Mouse (Mus musculus) erythroblast, embryonic 14.5 days (primary cell): ENCODE data around the gene Inka1. TPM values are rescaled to one million over a fixed set of nuclear protein-coding genes. Genes with fewer than 3 reads are reported as not detected.
A peak's percentile ranks its signal among the peaks of the same experiment; 100 is the strongest.

Experiments
- H3K27me3 ChIP-seq: 2 replicates; pipeline ENCODE4 v1.6.1; 2012; ENCODE audit warnings: inconsistent platforms; ENCODE audit not compliant: control insufficient read depth
- H3K36me3 ChIP-seq: 2 replicates; pipeline ENCODE4 v1.6.1; 2012; ENCODE audit warnings: mild to moderate bottlenecking, inconsistent platforms; ENCODE audit not compliant: control insufficient read depth
- H3K4me1 ChIP-seq: 2 replicates; pipeline ENCODE4 v1.6.1; 2012; ENCODE audit warnings: inconsistent platforms; ENCODE audit not compliant: control insufficient read depth
- H3K4me3 ChIP-seq: replicated peaks from 2 replicates; pipeline ENCODE3; 2012; ENCODE audit warnings: moderate library complexity, mild to moderate bottlenecking, inconsistent platforms
- H3K9me3 ChIP-seq: 2 replicates; pipeline ENCODE4 v1.6.1; 2012; ENCODE audit warnings: low read length, inconsistent platforms, mixed read lengths; ENCODE audit not compliant: control insufficient read depth
- GATA1 ChIP-seq: IDR thresholded peaks from 2 replicates; pipeline ENCODE4 v1.6.1; 2012; ENCODE audit warnings: low read length, inconsistent platforms, mixed read lengths
- TAL1 ChIP-seq: IDR thresholded peaks from 3 replicates; pipeline ENCODE4 v1.6.1; 2012; ENCODE audit warnings: low read length, inconsistent platforms, mixed read lengths
- polyA plus RNA-seq: library from polyadenylated mRNA; stranded (reverse); fragments of >175 nt; gene quantifications from 2 replicates; pipeline ENCODE4 v1.2.3, GENCODE M21; 2012

Gene Inka1
- polyA plus RNA-seq, 1 experiment, result 15.9 TPM

DNA sequence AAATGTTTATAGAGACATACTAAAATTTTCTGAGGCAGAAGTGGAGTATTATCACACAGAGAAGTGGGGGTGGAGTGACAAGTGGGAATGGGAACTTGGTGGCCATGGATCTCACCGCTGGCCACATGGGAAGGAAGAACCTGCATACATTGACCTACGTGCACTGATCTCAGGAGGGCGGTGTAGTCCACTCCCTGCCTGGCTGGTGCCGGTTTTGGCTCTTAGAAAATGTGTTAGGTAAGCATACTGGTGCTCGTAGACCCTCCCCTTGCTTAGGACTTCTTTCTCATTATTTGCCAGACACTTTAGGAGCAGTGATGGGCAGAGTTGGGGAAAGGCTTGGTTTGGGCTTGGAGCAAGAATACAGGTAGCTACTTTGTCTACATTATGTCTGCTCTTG, 22.4 kb upstream of the Inka1 start:
- Histone ChIP-seq H3K27me3 (no peaks in the 10 kb centered on the region), H3K36me3 (peaks cover 88% of the 10 kb centered on the region), H3K4me3 (no peak overlapping the region), H3K4me1 (peaks cover 54% of the 10 kb centered on the region), H3K9me3 (no peaks in the 10 kb centered on the region)
- no peak for TF ChIP-seq GATA1
- TF ChIP-seq TAL1, result no peak

DNA sequence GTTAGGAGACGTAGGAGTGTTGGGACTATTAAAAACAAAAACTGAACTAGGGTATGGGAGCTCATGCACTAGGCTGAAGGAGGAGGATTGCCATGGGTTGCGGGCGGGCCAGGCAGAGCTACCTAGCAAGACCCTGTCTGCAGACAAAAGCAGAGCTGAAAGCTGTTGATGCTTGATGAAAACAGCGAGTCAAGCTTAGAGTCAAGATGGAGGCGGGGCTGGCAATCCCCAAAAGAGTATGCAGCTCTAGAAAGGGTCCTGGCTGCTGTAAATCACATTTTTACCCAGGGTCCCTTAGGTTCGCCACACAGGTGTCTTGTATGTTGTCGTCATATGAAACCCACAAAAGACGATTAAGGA, 17.8 kb upstream of the Inka1 start:
- TF ChIP-seq TAL1, result no peak
- no peak for TF ChIP-seq GATA1
- Histone ChIP-seq H3K9me3 (no peaks in the 10 kb centered on the region), H3K36me3 (peaks cover 44% of the 10 kb centered on the region), H3K4me1 (peaks cover 63% of the 10 kb centered on the region), H3K4me3 (peak overlapping the region; percentile 87), H3K27me3 (no peaks in the 10 kb centered on the region; the same call in 1 of the 2 replicates)

GRCm38 (mm10) chr9:108002778-108003530, 17.3 kb upstream of the Inka1 start:
- Histone ChIP-seq H3K4me1 (peaks cover 59% of the 10 kb centered on the region), H3K9me3 (no peaks in the 10 kb centered on the region), H3K27me3 (no peaks in the 10 kb centered on the region; the same call in 1 of the 2 replicates), H3K4me3 (peak overlapping the region; percentile 87), H3K36me3 (peaks cover 39% of the 10 kb centered on the region)
- TF ChIP-seq TAL1 (no peak), GATA1 (no peak)

- peaks cover 55% of the 10 kb centered on the region for H3K4me1 ChIP-seq
Measured at GRCm38 (mm10) chr9:108001922-108002770, 16.5 kb upstream of the Inka1 start, which contains the start of gene Ip6k1. Ip6k1 (plus strand) TSS chr9:108002501.

DNA sequence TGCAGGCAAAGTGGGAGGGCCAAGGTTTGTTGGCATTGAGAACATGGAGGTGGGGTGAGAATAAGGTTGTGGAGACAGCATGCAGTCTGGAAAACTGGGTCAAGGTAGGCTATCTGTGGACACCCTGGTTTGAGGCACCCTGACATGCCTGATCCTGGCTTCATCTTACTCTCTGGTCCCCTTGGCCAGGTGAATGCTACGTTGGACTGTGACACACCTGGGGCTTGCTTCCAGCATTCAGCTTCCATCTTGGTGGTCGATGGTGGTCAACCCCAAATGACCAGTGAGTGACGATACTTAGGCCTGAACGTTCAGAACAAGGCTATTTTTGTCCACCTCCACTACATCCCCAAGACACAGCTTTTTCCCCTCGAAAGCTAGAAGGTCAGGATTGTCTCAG, 10.4 kb upstream of the Inka1 start, which contains the start of gene Gm20662:
TSS of gene Gm20662 (plus strand) at position 301 of the 400 bp plus-strand sequence.
- TF ChIP-seq GATA1, result no peak
- no peak for TF ChIP-seq TAL1

More at GRCm38 (mm10) chr9:108001922-108002770, 16.5 kb upstream of the Inka1 start, which contains the start of gene Ip6k1:
- H3K9me3 ChIP-seq, result no peaks in the 10 kb centered on the region
- TF ChIP-seq TAL1 (no peak), GATA1 (no peak)
- no peaks in the 10 kb centered on the region; the same call in 1 of the 2 replicates for H3K27me3 ChIP-seq
- H3K36me3 ChIP-seq, result peaks cover 34% of the 10 kb centered on the region
- peak within 1 kb of the TSS; percentile 87 for H3K4me3 ChIP-seq

DNA sequence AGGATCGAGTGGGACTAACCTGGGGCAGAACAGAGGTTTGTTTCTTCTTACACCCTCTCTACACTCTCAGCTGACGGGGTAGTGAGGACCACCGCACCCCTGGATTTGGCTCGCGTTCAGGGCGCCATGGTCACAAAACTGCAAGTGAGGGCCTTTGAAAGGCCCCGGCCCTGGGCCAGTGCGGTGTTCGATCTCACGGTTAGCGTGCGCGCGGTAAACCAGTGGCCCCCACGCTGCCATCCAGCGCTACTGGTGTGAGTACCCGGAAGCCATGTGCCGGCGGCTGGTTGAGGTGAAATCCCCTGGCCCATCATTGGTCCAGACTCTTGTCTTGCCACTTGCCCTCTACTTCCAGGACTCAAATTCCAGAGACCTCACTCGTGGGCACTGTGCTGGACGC, 9.8 kb upstream of the Inka1 start:
- no peaks in the 10 kb centered on the region; the same call in 1 of the 2 replicates for H3K27me3 ChIP-seq
- H3K4me1 ChIP-seq, result peaks cover 12% of the 10 kb centered on the region
- no peak for TF ChIP-seq GATA1
- no peak for TF ChIP-seq TAL1
- no peaks in the 10 kb centered on the region for H3K9me3 ChIP-seq
- no peaks in the 10 kb centered on the region for H3K36me3 ChIP-seq
- H3K4me3 ChIP-seq, result no peak overlapping the region

More for the DNA sequence above, 10.4 kb upstream of the Inka1 start, which contains the start of gene Gm20662:
- Histone ChIP-seq H3K4me1 (peaks cover 16% of the 10 kb centered on the region), H3K4me3 (no peak within 1 kb of the TSS), H3K27me3 (no peaks in the 10 kb centered on the region; the same call in 1 of the 2 replicates), H3K36me3 (no peaks in the 10 kb centered on the region), H3K9me3 (no peaks in the 10 kb centered on the region)

DNA sequence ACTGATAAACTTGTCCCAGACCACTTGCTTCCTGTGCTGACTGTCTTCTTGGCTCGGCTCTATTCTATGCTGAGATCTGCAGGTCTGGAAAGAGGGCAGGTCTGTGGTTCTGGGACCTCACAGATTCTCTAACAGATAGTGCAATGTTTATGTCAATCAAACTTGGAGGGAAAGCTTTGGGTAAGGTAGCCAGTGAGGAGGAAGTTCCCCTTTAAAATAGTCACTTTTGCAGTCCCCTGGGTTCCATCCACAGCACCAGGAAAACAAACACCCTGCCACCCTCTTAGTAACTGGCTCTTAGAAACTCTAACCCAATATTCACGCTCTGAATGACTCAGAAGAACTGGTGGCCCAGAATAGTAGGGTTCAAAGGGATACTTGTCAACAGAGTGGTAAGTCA, 8.8 kb upstream of the Inka1 start:
- no peaks in the 10 kb centered on the region for H3K36me3 ChIP-seq
- no peaks in the 10 kb centered on the region for H3K9me3 ChIP-seq
- no peak overlapping the region for H3K4me3 ChIP-seq
- H3K4me1 ChIP-seq, result peaks cover 18% of the 10 kb centered on the region
- H3K27me3 ChIP-seq, result no peaks in the 10 kb centered on the region; the same call in 1 of the 2 replicates
- TF ChIP-seq GATA1 (no peak), TAL1 (no peak)

- no peaks in the 10 kb centered on the region for H3K9me3 ChIP-seq
- no peaks in the 10 kb centered on the region for H3K27me3 ChIP-seq
- H3K36me3 ChIP-seq, result no peaks in the 10 kb centered on the region
- peaks cover 15% of the 10 kb centered on the region for H3K4me1 ChIP-seq
- no peak for TF ChIP-seq GATA1
- no peak for TF ChIP-seq TAL1
- no peak overlapping the region for H3K4me3 ChIP-seq
Measured at GRCm38 (mm10) chr9:107993013-107993412, 7.3 kb upstream of the Inka1 start.

DNA sequence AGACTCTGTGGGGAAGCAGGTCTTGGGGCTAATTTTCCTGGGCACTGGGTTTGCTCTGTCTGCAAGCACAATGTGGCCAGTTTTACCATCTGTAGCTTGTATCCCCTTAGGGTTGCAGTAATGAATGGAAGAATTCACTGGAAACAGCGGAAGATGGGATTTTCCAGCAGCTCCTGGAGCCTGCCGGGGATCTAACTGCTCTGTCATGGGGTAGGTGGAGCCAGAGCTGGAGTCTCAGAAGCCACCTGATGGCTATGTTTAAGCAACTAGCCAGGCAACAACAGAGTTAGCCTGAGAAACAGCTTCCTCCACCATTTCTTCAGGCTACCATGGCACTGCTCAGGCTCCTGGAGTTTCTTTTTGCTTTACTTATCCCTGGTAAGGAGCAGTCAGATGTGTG, 6.5 kb upstream of the Inka1 start, which contains the start of gene Cdhr4:
TSS of gene Cdhr4 (plus strand) at position 301 of the 400 bp plus-strand sequence.
- Histone ChIP-seq H3K27me3 (peaks cover 2% of the 10 kb centered on the region; the same call in 1 of the 2 replicates), H3K4me1 (peaks cover 21% of the 10 kb centered on the region), H3K9me3 (no peaks in the 10 kb centered on the region), H3K36me3 (no peaks in the 10 kb centered on the region), H3K4me3 (no peak within 1 kb of the TSS)
- TF ChIP-seq TAL1 (no peak), GATA1 (no peak)
